Mouse (Mus musculus): ENCODE measurements around the gene Sis.

- TF ChIP-seq POLR2A (IDR thresholded peaks at IDR 0.05; ENCODE audit: extremely low read depth, insufficient read depth, low read length), result no peak
- TF ChIP-seq CTCF (IDR thresholded peaks at IDR 0.05; ENCODE audit: low read depth, low read length), result no peak
Observed at GRCm38 (mm10) chr3:73002933-73003696, 35.5 kb upstream of the Sis start.
